Mouse (Mus musculus): Measurements from ENCODE around the gene Tmem37.

GRCm38 (mm10) chr1:120119389-120119788, 45.5 kb upstream of the Tmem37 start:
- TF ChIP-seq CTCF (conservative IDR thresholded peaks at IDR 0.05; ENCODE audit: low read length): no peak
- TF ChIP-seq NANOG (IDR thresholded peaks at IDR 0.05; ENCODE audit: borderline replicate concordance, low read length): no peak

Measured in E14TG2a.4 (cell line).